Mouse (Mus musculus) embryonic facial prominence, embryonic 14.5 days (tissue): ENCODE data around the gene Elavl3. TPM values are rescaled to one million over a fixed set of nuclear protein-coding genes. Genes with fewer than 3 reads are reported as not detected.

Experiments used
- ATAC-seq: fragments of 200-750 bp; cut with Nextera tagmentation; 2 replicates; pipeline ENCODE4 v1.8.0; 2017; ENCODE audit warnings: low read depth, moderate number of reproducible peaks, moderate TSS enrichment
- DNase-seq: peaks from one replicate; pipeline ENCODE4 v3.0.0-alpha.2; 2015; ENCODE audit warnings: low spot score
- H3K27ac ChIP-seq: fragments of 300-500 bp; sonication (generic); replicated peaks from 2 replicates; pipeline ENCODE4 v1.5.1; 2014; ENCODE audit warnings: low read depth, mild to moderate bottlenecking, low read length, moderate library complexity
- H3K27me3 ChIP-seq: fragments of 300-500 bp; sonication (generic); replicated peaks from 2 replicates; pipeline ENCODE4 v1.6.1; 2014; ENCODE audit warnings: low read length; ENCODE audit not compliant: control insufficient read depth, insufficient read depth
- H3K36me3 ChIP-seq: fragments of 300-500 bp; sonication (generic); 2 replicates; pipeline ENCODE4 v1.6.1; 2014; ENCODE audit warnings: low read length, mixed read lengths; ENCODE audit not compliant: control insufficient read depth, insufficient read depth
- H3K4me1 ChIP-seq: fragments of 300-500 bp; sonication (generic); 2 replicates; pipeline ENCODE4 v1.6.1; 2014; ENCODE audit warnings: antibody characterized with exemption, low read length; ENCODE audit not compliant: control insufficient read depth, insufficient read depth
- H3K4me2 ChIP-seq: fragments of 300-500 bp; sonication (generic); 2 replicates; pipeline ENCODE4 v1.6.1; 2014; ENCODE audit warnings: low read depth, mild to moderate bottlenecking, low read length, moderate library complexity, mixed read lengths
- H3K4me3 ChIP-seq: fragments of 300-500 bp; sonication (generic); 2 replicates; pipeline ENCODE4 v1.5.1; 2014; ENCODE audit warnings: low read depth, mild to moderate bottlenecking, low read length
- H3K9ac ChIP-seq: fragments of 300-500 bp; sonication (generic); 2 replicates; pipeline ENCODE4 v1.6.1; 2014; ENCODE audit warnings: low read depth, mild to moderate bottlenecking, low read length, moderate library complexity, mixed read lengths
- H3K9me3 ChIP-seq: fragments of 300-500 bp; sonication (generic); 2 replicates; pipeline ENCODE4 v1.6.1; 2016; ENCODE audit warnings: low read length; ENCODE audit not compliant: control insufficient read depth
- WGBS: fragments of 180-500 bp; shearing (Covaris S2); extraction: QIAGEN DNeasy Blood & Tissue Kit; methylation state at CpG from one replicate; pipeline ENCODE4 v1.1.7; 2014; 5-methylcytosine and 5-hydroxymethylcytosine counted together
- polyA plus RNA-seq: library from polyadenylated mRNA; unstranded; fragments of >200 nt; fragmentation: Nextera tagmentation; extraction: Ambion mirVana; gene quantifications from 2 replicates; pipeline ENCODE4 v1.2.1, GENCODE M21; 2014

Gene Elavl3
- polyA plus RNA-seq, 1 experiment from 2014 or later, result 4.6 TPM

DNA sequence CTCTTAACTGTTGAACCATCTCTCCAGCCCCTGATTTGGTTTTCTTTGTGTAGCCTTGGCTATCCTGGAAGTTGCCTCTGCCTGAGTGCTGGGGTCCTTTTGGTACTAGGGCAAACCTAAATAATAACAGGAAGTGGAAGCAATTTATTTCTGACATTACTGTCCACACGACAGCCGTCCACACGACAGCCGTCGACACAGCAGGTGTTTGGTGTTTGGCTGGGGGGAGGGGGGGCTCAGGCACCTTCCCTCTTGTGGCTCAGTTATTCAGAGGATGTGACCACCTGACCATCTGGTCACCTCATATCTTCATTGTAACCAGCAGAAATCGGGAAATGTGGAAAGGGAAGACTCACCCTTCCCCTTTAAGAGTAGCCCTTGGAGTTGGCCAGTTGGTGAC is 82.9 kb downstream of the Elavl3 start:
- Histone ChIP-seq H3K9ac (no peak overlapping the region), H3K36me3 (no peaks in the 10 kb centered on the region)
- 58% methylated on average over 6 of the region's 6 CpGs for whole genome bisulfite sequencing

More for the DNA sequence above, 82.9 kb downstream of the Elavl3 start:
- no peak overlapping the region for H3K27ac ChIP-seq
- 0 out of 2 replicates have a peak, but pooled peaks cover 2% of the 10 kb centered on the region for H3K27me3 ChIP-seq
- H3K4me2 ChIP-seq, result no peak overlapping the region
- no peaks in the 10 kb centered on the region for H3K9me3 ChIP-seq
- H3K4me1 ChIP-seq, result no peaks in the 10 kb centered on the region
- ATAC-seq (no peak), DNase-seq (no peak)
- H3K4me3 ChIP-seq, result no peak overlapping the region

Other genes with a start within 250 kb of the Elavl3 start
- gene Angptl8, start 216.5 kb downstream of the Elavl3 start, polyA plus RNA-seq, result 0.41 and 0.54 TPM in 2 replicates
- 28.3 and 30.2 TPM in 2 replicates for gene Dock6, start 199.4 kb downstream of the Elavl3 start, polyA plus RNA-seq
- 21.6 and 25.3 TPM in 2 replicates for gene Rab3d, start 133.8 kb downstream of the Elavl3 start, polyA plus RNA-seq
- gene Ccdc159, start 124.6 kb downstream of the Elavl3 start, polyA plus RNA-seq, result 2.8 and 3.0 TPM in 2 replicates
- gene Tmem205, start 124.5 kb downstream of the Elavl3 start, polyA plus RNA-seq, result 53.3 and 53.7 TPM in 2 replicates
- 10.5 and 14.4 TPM in 2 replicates for gene Plppr2, start 115.0 kb downstream of the Elavl3 start, polyA plus RNA-seq
- 9.5 and 10.1 TPM in 2 replicates for gene Swsap1, start 96.3 kb downstream of the Elavl3 start, polyA plus RNA-seq
- gene Epor, start 88.5 kb downstream of the Elavl3 start, polyA plus RNA-seq, result 4.4 and 4.7 TPM in 2 replicates
- gene Rgl3, start 62.6 kb downstream of the Elavl3 start, polyA plus RNA-seq, result 1.3 and 1.7 TPM in 2 replicates
- gene Ccdc151, start 49.4 kb downstream of the Elavl3 start, polyA plus RNA-seq, result 2.3 and 4.8 TPM in 2 replicates
- gene Prkcsh, start 49.2 kb downstream of the Elavl3 start, polyA plus RNA-seq, result 86.6 and 95.2 TPM in 2 replicates
- gene Gm49318, start 19.2 kb upstream of the Elavl3 start, polyA plus RNA-seq, result not detected in 2 replicates
- gene Zfp653, start 19.4 kb upstream of the Elavl3 start, polyA plus RNA-seq, result 6.5 and 9.2 TPM in 2 replicates
- 30.0 and 33.3 TPM in 2 replicates for gene Ecsit, start 33.4 kb upstream of the Elavl3 start, polyA plus RNA-seq
- gene Cnn1, start 47.2 kb upstream of the Elavl3 start, polyA plus RNA-seq, result 5.5 and 7.1 TPM in 2 replicates
- 182 and 196 TPM in 2 replicates for gene Elof1, start 65.1 kb upstream of the Elavl3 start, polyA plus RNA-seq
- gene Acp5, start 83.7 kb upstream of the Elavl3 start, polyA plus RNA-seq, result 21.1 and 36.1 TPM in 2 replicates
- gene Pigyl, start 104.8 kb upstream of the Elavl3 start, polyA plus RNA-seq, result 69.3 and 72.6 TPM in 2 replicates
- gene Zfp872, start 136.1 kb upstream of the Elavl3 start, polyA plus RNA-seq, result 0.22 and 0.24 TPM in 2 replicates
- gene Zfp809, start 173.7 kb upstream of the Elavl3 start, polyA plus RNA-seq, result 16.2 and 16.3 TPM in 2 replicates
- gene Zfp599, start 207.9 kb upstream of the Elavl3 start, polyA plus RNA-seq, result 3.3 and 4.8 TPM in 2 replicates